Mouse (Mus musculus) limb, embryonic 13.5 days (tissue): ENCODE measurements around the gene Fli1. TPM values are rescaled to one million over a fixed set of nuclear protein-coding genes. Genes with fewer than 3 reads are reported as not detected.
A peak's percentile ranks its signal among the peaks of the same experiment; 100 is the strongest.

Source experiments
- ATAC-seq: fragments of 200-750 bp; cut with Nextera tagmentation; 2 replicates; pipeline ENCODE4 v1.8.0; 2017; ENCODE audit warnings: low read depth, moderate number of reproducible peaks, moderate TSS enrichment; ENCODE audit not compliant: low FRiP score
- H3K27ac ChIP-seq: fragments of 300-500 bp; sonication (generic); 2 replicates; pipeline ENCODE4 v1.5.1; 2015; ENCODE audit warnings: inconsistent platforms, mild to moderate bottlenecking, moderate library complexity
- H3K27me3 ChIP-seq: fragments of 300-500 bp; sonication (generic); 2 replicates; pipeline ENCODE4 v1.6.1; 2015; ENCODE audit warnings: mild to moderate bottlenecking, inconsistent platforms
- H3K36me3 ChIP-seq: fragments of 300-500 bp; sonication (generic); 2 replicates; pipeline ENCODE4 v1.6.1; 2015; ENCODE audit warnings: inconsistent platforms, mild to moderate bottlenecking, moderate library complexity
- H3K4me1 ChIP-seq: fragments of 300-500 bp; sonication (generic); 2 replicates; pipeline ENCODE4 v1.6.1; 2015; ENCODE audit warnings: inconsistent platforms
- H3K4me2 ChIP-seq: fragments of 300-500 bp; sonication (generic); replicated peaks from 2 replicates; pipeline ENCODE4 v1.6.1; 2015; ENCODE audit warnings: inconsistent platforms, mild to moderate bottlenecking, moderate library complexity
- H3K4me3 ChIP-seq: fragments of 300-500 bp; sonication (generic); 2 replicates; pipeline ENCODE4 v1.5.1; 2015; ENCODE audit warnings: moderate library complexity, mild to moderate bottlenecking, inconsistent platforms
- H3K9ac ChIP-seq: fragments of 300-500 bp; sonication (generic); 2 replicates; pipeline ENCODE4 v1.6.1; 2015; ENCODE audit warnings: mild to moderate bottlenecking, inconsistent platforms
- H3K9me3 ChIP-seq: fragments of 300-500 bp; sonication (generic); 2 replicates; pipeline ENCODE4 v1.6.1; 2016; ENCODE audit warnings: inconsistent platforms
- WGBS: fragments of 180-500 bp; shearing (Covaris S2); methylation state at CpG from one replicate; pipeline ENCODE4 v1.1.7; 2015; 5-methylcytosine and 5-hydroxymethylcytosine counted together
- polyA plus RNA-seq: library from polyadenylated mRNA; unstranded; fragments of >200 nt; fragmentation: Nextera tagmentation; extraction: Ambion mirVana; gene quantifications from 2 replicates; pipeline ENCODE4 v1.2.1, GENCODE M21; 2015

Fli1 gene
- polyA plus RNA-seq, 1 experiment from 2014 or later: 34.3 TPM

GRCm38 (mm10) chr9:32569261-32569660 lies 26.6 kb upstream of the Fli1 start:
- 75% methylated on average over 4 of the region's 4 CpGs for WGBS
- no peak overlapping the region for H3K9ac ChIP-seq
- H3K4me1 ChIP-seq: peaks cover 54% of the 10 kb centered on the region
- H3K27ac ChIP-seq: no peak overlapping the region
- peaks cover 7% of the 10 kb centered on the region; the same call in 1 of the 2 replicates for H3K27me3 ChIP-seq
- H3K36me3 ChIP-seq: no peaks in the 10 kb centered on the region
- H3K9me3 ChIP-seq: no peaks in the 10 kb centered on the region
- ATAC-seq: no peak
- H3K4me3 ChIP-seq: no peak overlapping the region
- no peak overlapping the region for H3K4me2 ChIP-seq

GRCm38 (mm10) chr9:32567603-32568002 lies 24.9 kb upstream of the Fli1 start:
- Histone ChIP-seq H3K4me3 (no peak overlapping the region), H3K36me3 (no peaks in the 10 kb centered on the region), H3K27ac (peak overlapping the region; percentile 44; the same call in 1 of the 2 replicates), H3K9ac (no peak overlapping the region), H3K9me3 (no peaks in the 10 kb centered on the region), H3K4me1 (peaks cover 63% of the 10 kb centered on the region), H3K27me3 (peaks cover 12% of the 10 kb centered on the region; the same call in 1 of the 2 replicates), H3K4me2 (peak overlapping the region; percentile 45)
- WGBS: 12% methylated on average over 7 of the region's 7 CpGs
- ATAC-seq: peak; percentile 80

GRCm38 (mm10) chr9:32565309-32565708 lies 22.6 kb upstream of the Fli1 start:
- ATAC-seq: no peak
- Histone ChIP-seq H3K27me3 (peaks cover 12% of the 10 kb centered on the region; the same call in 1 of the 2 replicates), H3K9ac (no peak overlapping the region), H3K4me3 (no peak overlapping the region), H3K9me3 (no peaks in the 10 kb centered on the region), H3K4me2 (peak overlapping the region; percentile 9; the same call in 1 of the 2 replicates), H3K36me3 (no peaks in the 10 kb centered on the region), H3K4me1 (peaks cover 69% of the 10 kb centered on the region), H3K27ac (peak overlapping the region; percentile 28; the same call in 1 of the 2 replicates)
- WGBS: 48% methylated on average over 3 of the region's 3 CpGs

- Histone ChIP-seq H3K27ac (no peak overlapping the region), H3K36me3 (no peaks in the 10 kb centered on the region), H3K27me3 (peaks cover 12% of the 10 kb centered on the region; the same call in 1 of the 2 replicates), H3K4me2 (peak overlapping the region; percentile 34), H3K9ac (no peak overlapping the region), H3K9me3 (no peaks in the 10 kb centered on the region), H3K4me3 (no peak overlapping the region), H3K4me1 (peaks cover 62% of the 10 kb centered on the region)
- WGBS: 61% methylated on average over 4 of the region's 4 CpGs
- ATAC-seq: no peak
These were observed 20.2 kb upstream of the Fli1 start for GRCm38 (mm10) chr9:32562837-32563236.

- peaks cover 58% of the 10 kb centered on the region for H3K4me1 ChIP-seq
- no peaks in the 10 kb centered on the region for H3K36me3 ChIP-seq
- no peaks in the 10 kb centered on the region for H3K9me3 ChIP-seq
- WGBS: 19% methylated on average over 9 of the region's 9 CpGs
- H3K4me3 ChIP-seq: no peak overlapping the region
- H3K27ac ChIP-seq: no peak overlapping the region
- peak overlapping the region; percentile 34 for H3K4me2 ChIP-seq
- no peak overlapping the region for H3K9ac ChIP-seq
- peaks cover 12% of the 10 kb centered on the region; the same call in 1 of the 2 replicates for H3K27me3 ChIP-seq
- ATAC-seq: 0 out of 2 replicates have a peak, but pooled peaks have one; percentile 45
These were observed 19.7 kb upstream of the Fli1 start for GRCm38 (mm10) chr9:32562409-32562808.

GRCm38 (mm10) chr9:32561190-32561890 lies 18.7 kb upstream of the Fli1 start:
- WGBS: 79% methylated on average over 14 of the region's 14 CpGs
- ATAC-seq: no peak
- Histone ChIP-seq H3K27ac (no peak overlapping the region), H3K4me2 (no peak overlapping the region), H3K4me3 (no peak overlapping the region), H3K4me1 (peaks cover 49% of the 10 kb centered on the region), H3K9me3 (no peaks in the 10 kb centered on the region), H3K36me3 (no peaks in the 10 kb centered on the region), H3K27me3 (peaks cover 10% of the 10 kb centered on the region; the same call in 1 of the 2 replicates), H3K9ac (no peak overlapping the region)

- peaks cover 36% of the 10 kb centered on the region for H3K4me1 ChIP-seq
These were observed 17.2 kb upstream of the Fli1 start for GRCm38 (mm10) chr9:32559859-32560258.

GRCm38 (mm10) chr9:32559454-32559853 lies 16.8 kb upstream of the Fli1 start:
- Histone ChIP-seq H3K9ac (no peak overlapping the region), H3K4me2 (no peak overlapping the region), H3K4me3 (no peak overlapping the region), H3K4me1 (peaks cover 32% of the 10 kb centered on the region), H3K27me3 (0 out of 2 replicates have a peak, but pooled peaks cover 4% of the 10 kb centered on the region), H3K36me3 (no peaks in the 10 kb centered on the region), H3K9me3 (no peaks in the 10 kb centered on the region), H3K27ac (no peak overlapping the region)
- no peak for ATAC-seq

More at GRCm38 (mm10) chr9:32559859-32560258, 17.2 kb upstream of the Fli1 start:
- Histone ChIP-seq H3K9me3 (no peaks in the 10 kb centered on the region), H3K9ac (no peak overlapping the region), H3K27ac (no peak overlapping the region), H3K4me3 (no peak overlapping the region), H3K36me3 (no peaks in the 10 kb centered on the region), H3K4me2 (no peak overlapping the region), H3K27me3 (0 out of 2 replicates have a peak, but pooled peaks cover 4% of the 10 kb centered on the region)
- WGBS: 70% methylated on average over 8 of the region's 8 CpGs
- no peak for ATAC-seq

GRCm38 (mm10) chr9:32556313-32556712 lies 13.7 kb upstream of the Fli1 start:
- ATAC-seq: no peak
- H3K27me3 ChIP-seq: no peaks in the 10 kb centered on the region
- H3K36me3 ChIP-seq: no peaks in the 10 kb centered on the region
- H3K27ac ChIP-seq: no peak overlapping the region
- H3K9ac ChIP-seq: no peak overlapping the region
- 76% methylated on average over 7 of the region's 7 CpGs for whole genome bisulfite sequencing
- peaks cover 11% of the 10 kb centered on the region for H3K4me1 ChIP-seq
- H3K9me3 ChIP-seq: no peaks in the 10 kb centered on the region
- no peak overlapping the region for H3K4me3 ChIP-seq
- no peak overlapping the region for H3K4me2 ChIP-seq

- ATAC-seq: no peak
- 88% methylated on average over 3 of the region's 3 CpGs for WGBS
- Histone ChIP-seq H3K9me3 (no peaks in the 10 kb centered on the region), H3K27me3 (no peaks in the 10 kb centered on the region), H3K4me3 (no peak overlapping the region), H3K4me1 (peaks cover 15% of the 10 kb centered on the region), H3K9ac (no peak overlapping the region), H3K4me2 (no peak overlapping the region), H3K27ac (no peak overlapping the region), H3K36me3 (no peaks in the 10 kb centered on the region)
These were observed 12.6 kb upstream of the Fli1 start for GRCm38 (mm10) chr9:32555279-32555678.

- Histone ChIP-seq H3K9ac (no peak overlapping the region), H3K36me3 (no peaks in the 10 kb centered on the region), H3K27me3 (peaks cover 24% of the 10 kb centered on the region), H3K4me2 (peak overlapping the region; percentile 41), H3K4me3 (no peak overlapping the region), H3K27ac (peak overlapping the region; percentile 69), H3K9me3 (no peaks in the 10 kb centered on the region), H3K4me1 (peaks cover 59% of the 10 kb centered on the region)
- peak; percentile 33; the same call in 1 of the 2 replicates for ATAC-seq
- WGBS: 3% methylated on average over 10 of the region's 10 CpGs
These were observed 7.9 kb upstream of the Fli1 start for GRCm38 (mm10) chr9:32550541-32550940.

- Histone ChIP-seq H3K27me3 (peaks cover 25% of the 10 kb centered on the region), H3K27ac (peak overlapping the region; percentile 69), H3K4me1 (peaks cover 67% of the 10 kb centered on the region), H3K9ac (no peak overlapping the region), H3K4me3 (no peak overlapping the region), H3K36me3 (no peaks in the 10 kb centered on the region), H3K9me3 (no peaks in the 10 kb centered on the region), H3K4me2 (peak overlapping the region; percentile 41)
- no peak for ATAC-seq
- 15% methylated on average over 6 of the region's 6 CpGs for WGBS
These were observed 7.1 kb upstream of the Fli1 start for GRCm38 (mm10) chr9:32549462-32550384.
